In the genomic region with DNA sequence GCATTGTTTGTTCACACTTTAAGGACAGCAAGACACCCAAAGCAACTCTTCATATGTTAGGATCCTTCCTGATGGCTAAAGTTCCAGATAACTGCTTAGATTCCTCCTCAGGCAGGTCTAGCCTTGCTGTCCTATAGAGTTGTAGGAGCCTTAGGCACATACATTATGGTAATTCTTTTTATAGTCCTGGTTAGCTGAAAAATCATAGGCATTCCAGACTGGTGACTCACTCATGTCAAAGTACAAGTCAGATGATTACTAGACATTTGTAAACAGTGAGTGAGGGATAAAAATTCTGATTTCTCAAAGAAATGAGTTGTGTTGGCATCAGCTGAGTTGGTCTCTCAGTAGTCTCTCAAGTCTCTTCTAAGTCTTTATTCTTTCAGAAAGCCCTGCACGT, we compare ENCODE assay signal across 21 mouse cellular contexts.
DNase-seq lines count a peak whose midpoint lies in the region; ATAC-seq and TF ChIP-seq lines count a peak whose summit lies in the region.
"Had no signal": no experiment of that assay in that cellular context is flagged by ENCODE, and none has a peak within 500 bp of the region (broad histone marks: within the 10 kb centered on the region; RNA-seq: fewer than 3 reads in every experiment).

No protein-coding gene starts in this region.

- ATAC-seq in lung, postnatal 0 days, result no peak
- ATAC-seq in kidney, embryonic 14.5 days (ENCODE audit: low FRiP score, low TSS enrichment), result no peak
- ATAC-seq: forebrain, embryonic 15.5 days had no signal

- no peaks in the 10 kb centered on the region for H3K36me3 ChIP-seq in lung, postnatal 0 days (ENCODE audit: insufficient read depth, low read length)
- H3K36me3 ChIP-seq in kidney, embryonic 14.5 days (ENCODE audit: control insufficient read depth, insufficient read depth, low read length), result no peaks in the 10 kb centered on the region
- H3K36me3 ChIP-seq: embryonic facial prominence, embryonic 12.5 days; forebrain, embryonic 10.5 days; forebrain, embryonic 15.5 days; hindbrain, embryonic 13.5 days had no signal

- DNase-seq in lung, postnatal 0 days (ENCODE audit: low spot score), result peak; percentile 8
- no peak for DNase-seq in lung, postnatal 10 days
- peak; percentile 87 for DNase-seq in NIH3T3 (ENCODE audit: low read depth)
- peak; percentile 9 for DNase-seq in fibroblast of lung, adult 2 months (ENCODE audit: low read depth)
- peak; percentile 21 for DNase-seq in large intestine, adult 2 months (ENCODE audit: low read depth, low spot score)
- DNase-seq in urinary bladder, postnatal 10 days (ENCODE audit: low spot score), result no peak
- DNase-seq in yolk sac, embryonic 10.5 days (ENCODE audit: low spot score), result no peak
- DNase-seq: adrenal gland, postnatal 10 days; B cell, adult 2 months; cerebellum, adult 9-10 months; cerebellum, postnatal 25 days; gastrocnemius, postnatal 36 days; heart, adult 11 months; heart, postnatal 10 days; heart, postnatal 4 days; kidney, adult 11 months had no signal

- 35% methylated on average over 1 of the region's 1 CpGs for WGBS in lung, postnatal 0 days
- WGBS in large intestine, adult 2 months, result 89% methylated on average over 1 of the region's 1 CpGs
- WGBS in kidney, embryonic 14.5 days, result 82% methylated on average over 1 of the region's 1 CpGs

- H3K9me3 ChIP-seq in lung, postnatal 0 days (ENCODE audit: low read length), result no peaks in the 10 kb centered on the region
- H3K9me3 ChIP-seq in kidney, embryonic 14.5 days (ENCODE audit: control insufficient read depth, low read length), result no peaks in the 10 kb centered on the region
- H3K9me3 ChIP-seq: embryonic facial prominence, embryonic 12.5 days; forebrain, embryonic 10.5 days; forebrain, embryonic 15.5 days; hindbrain, embryonic 13.5 days had no signal

- no peak overlapping the region for H3K9ac ChIP-seq in lung, postnatal 0 days (replicated peaks; ENCODE audit: low read depth)
- no peak overlapping the region for H3K9ac ChIP-seq in kidney, embryonic 14.5 days (ENCODE audit: low read depth, low read length)
- H3K9ac ChIP-seq: embryonic facial prominence, embryonic 12.5 days; forebrain, embryonic 15.5 days; hindbrain, embryonic 13.5 days had no signal

- no peak overlapping the region for H3K4me3 ChIP-seq in lung, postnatal 0 days (ENCODE audit: low read depth, low read length)
- H3K4me3 ChIP-seq in kidney, embryonic 14.5 days (ENCODE audit: low read length), result no peak overlapping the region
- H3K4me3 ChIP-seq: embryonic facial prominence, embryonic 12.5 days; forebrain, embryonic 10.5 days; forebrain, embryonic 15.5 days; hindbrain, embryonic 13.5 days had no signal

- no peak overlapping the region for H3K27ac ChIP-seq in lung, postnatal 0 days (ENCODE audit: low read length)
- H3K27ac ChIP-seq in kidney, embryonic 14.5 days (ENCODE audit: low read depth, low read length), result no peak overlapping the region
- H3K27ac ChIP-seq: embryonic facial prominence, embryonic 12.5 days; forebrain, embryonic 10.5 days; forebrain, embryonic 15.5 days; hindbrain, embryonic 13.5 days had no signal

- H3K27me3 ChIP-seq in lung, postnatal 0 days (replicated peaks; ENCODE audit: insufficient read depth, low read length), result no peaks in the 10 kb centered on the region
- no peaks in the 10 kb centered on the region for H3K27me3 ChIP-seq in kidney, embryonic 14.5 days (ENCODE audit: control insufficient read depth, insufficient read depth, low read length)
- H3K27me3 ChIP-seq: embryonic facial prominence, embryonic 12.5 days; forebrain, embryonic 15.5 days; hindbrain, embryonic 13.5 days had no signal

- H3K4me2 ChIP-seq in lung, postnatal 0 days (replicated peaks; ENCODE audit: low read depth, low read length), result no peak overlapping the region
- H3K4me2 ChIP-seq in kidney, embryonic 14.5 days (replicated peaks; ENCODE audit: low read depth, low read length), result no peak overlapping the region
- H3K4me2 ChIP-seq: embryonic facial prominence, embryonic 12.5 days; forebrain, embryonic 15.5 days; hindbrain, embryonic 13.5 days had no signal

- no peak for TF ChIP-seq EP300 in lung, postnatal 0 days (IDR thresholded peaks at IDR 0.05)

- TF ChIP-seq CTCF in lung, postnatal 0 days (IDR thresholded peaks at IDR 0.05), result no peak

- H3K4me1 ChIP-seq in lung, postnatal 0 days (ENCODE audit: insufficient read depth, low read depth, low read length), result no peaks in the 10 kb centered on the region
- H3K4me1 ChIP-seq in kidney, embryonic 14.5 days (ENCODE audit: control insufficient read depth, insufficient read depth, low read length), result no peaks in the 10 kb centered on the region
- H3K4me1 ChIP-seq: embryonic facial prominence, embryonic 12.5 days; forebrain, embryonic 10.5 days; forebrain, embryonic 15.5 days; hindbrain, embryonic 13.5 days had no signal

Comparison
In these comparisons a context has a peak if more than half of its experiments do, and no peak if none do; other contexts are left out.
1. DNase-seq: peak in lung, postnatal 0 days (single experiment), NIH3T3 (single experiment), fibroblast of lung, adult 2 months (single experiment) and large intestine, adult 2 months (single experiment); none in lung, postnatal 10 days (single experiment), urinary bladder, postnatal 10 days (single experiment) and yolk sac, embryonic 10.5 days (single experiment).